Mouse (Mus musculus) heart, embryonic 16.5 days (tissue): ENCODE measurements around the gene Gm525. TPM values are rescaled to one million over a fixed set of nuclear protein-coding genes. Genes with fewer than 3 reads are reported as not detected.

Source experiments
- ATAC-seq: fragments of 200-750 bp; cut with Nextera tagmentation; replicated peaks from 2 replicates; pipeline ENCODE4 v1.8.0; 2017; ENCODE audit warnings: moderate number of reproducible peaks; ENCODE audit not compliant: insufficient read depth, low FRiP score; ENCODE audit errors: extremely low read depth
- H3K27ac ChIP-seq: fragments of 300-500 bp; sonication (generic); 2 replicates; pipeline ENCODE4 v1.5.1; 2014; ENCODE audit warnings: mild to moderate bottlenecking, low read length, control low read depth, moderate library complexity
- H3K27me3 ChIP-seq: fragments of 300-500 bp; sonication (generic); 2 replicates; pipeline ENCODE4 v1.6.1; 2014; ENCODE audit warnings: low read length, mixed read lengths; ENCODE audit not compliant: control insufficient read depth, insufficient read depth
- H3K36me3 ChIP-seq: fragments of 300-500 bp; sonication (generic); 2 replicates; pipeline ENCODE4 v1.6.1; 2014; ENCODE audit not compliant: control insufficient read depth, insufficient read depth
- H3K4me1 ChIP-seq: fragments of 300-500 bp; sonication (generic); 2 replicates; pipeline ENCODE4 v1.6.1; 2014; ENCODE audit warnings: low read length, mixed read lengths; ENCODE audit not compliant: control insufficient read depth, insufficient read depth
- H3K4me2 ChIP-seq: fragments of 300-500 bp; sonication (generic); 2 replicates; pipeline ENCODE4 v1.6.1; 2014; ENCODE audit warnings: low read depth, mild to moderate bottlenecking, control low read depth, low read length
- H3K4me3 ChIP-seq: fragments of 300-500 bp; sonication (generic); 2 replicates; pipeline ENCODE4 v1.5.1; 2014; ENCODE audit warnings: mild to moderate bottlenecking, control low read depth, low read length
- H3K9ac ChIP-seq: fragments of 300-500 bp; sonication (generic); 2 replicates; pipeline ENCODE4 v1.6.1; 2014; ENCODE audit warnings: low read length, control low read depth
- H3K9me3 ChIP-seq: fragments of 300-500 bp; sonication (generic); replicated peaks from 2 replicates; pipeline ENCODE4 v1.6.1; 2016; ENCODE audit warnings: low read length; ENCODE audit not compliant: control insufficient read depth
- WGBS: fragments of 180-500 bp; shearing (Covaris S2); extraction: QIAGEN DNeasy Blood & Tissue Kit; methylation state at CpG from one replicate; pipeline ENCODE4 v1.1.7; 2014; 5-methylcytosine and 5-hydroxymethylcytosine counted together
- polyA plus RNA-seq: library from polyadenylated mRNA; unstranded; fragments of >200 nt; fragmentation: Nextera tagmentation; extraction: Ambion mirVana; gene quantifications from 2 replicates; pipeline ENCODE4 v1.2.1, GENCODE M21; 2015

Gene Gm525
- polyA plus RNA-seq, 1 experiment from 2014 or later, result 9.1 TPM

- Histone ChIP-seq H3K9me3 (no peaks in the 10 kb centered on the region), H3K27ac (peak overlapping the region; percentile 24; the same call in 1 of the 2 replicates), H3K36me3 (peaks cover 4% of the 10 kb centered on the region; the same call in 1 of the 2 replicates), H3K9ac (peak overlapping the region; percentile 92), H3K4me1 (peaks cover 26% of the 10 kb centered on the region), H3K4me2 (peak overlapping the region; percentile 88), H3K27me3 (no peaks in the 10 kb centered on the region), H3K4me3 (peak overlapping the region; percentile 94)
- no peak for ATAC-seq
- 61% methylated on average over 11 of the region's 11 CpGs for WGBS
These were observed 14.9 kb upstream of the Gm525 start for GRCm38 (mm10) chr11:89058515-89059270.

GRCm38 (mm10) chr11:89059919-89060422 lies 13.7 kb upstream of the Gm525 start:
- peaks cover 26% of the 10 kb centered on the region for H3K4me1 ChIP-seq
- peak overlapping the region; percentile 94 for H3K4me3 ChIP-seq
- H3K9ac ChIP-seq, result peak overlapping the region; percentile 92
- H3K27me3 ChIP-seq, result no peaks in the 10 kb centered on the region
- under 1% methylated on average over 33 of the region's 33 CpGs for WGBS
- ATAC-seq, result peak; percentile 33
- no peaks in the 10 kb centered on the region for H3K36me3 ChIP-seq
- no peaks in the 10 kb centered on the region for H3K9me3 ChIP-seq
- H3K27ac ChIP-seq, result peak overlapping the region; percentile 74
- peak overlapping the region; percentile 88 for H3K4me2 ChIP-seq

GRCm38 (mm10) chr11:89060423-89061089 lies 13.1 kb upstream of the Gm525 start:
- Histone ChIP-seq H3K4me1 (peaks cover 26% of the 10 kb centered on the region), H3K27ac (peak overlapping the region; percentile 74), H3K4me2 (peak overlapping the region; percentile 88), H3K4me3 (peak overlapping the region; percentile 94), H3K36me3 (no peaks in the 10 kb centered on the region), H3K9me3 (no peaks in the 10 kb centered on the region), H3K27me3 (no peaks in the 10 kb centered on the region), H3K9ac (peak overlapping the region; percentile 92)
- under 1% methylated on average over 63 of the region's 63 CpGs for WGBS
- peak; percentile 91 for ATAC-seq

- Histone ChIP-seq H3K27ac (no peak overlapping the region), H3K36me3 (no peaks in the 10 kb centered on the region), H3K4me2 (no peak overlapping the region), H3K9me3 (no peaks in the 10 kb centered on the region), H3K9ac (no peak overlapping the region), H3K4me1 (peaks cover 20% of the 10 kb centered on the region), H3K27me3 (no peaks in the 10 kb centered on the region), H3K4me3 (no peak overlapping the region)
- 75% methylated on average over 7 of the region's 7 CpGs for WGBS
- ATAC-seq, result no peak
These were observed 12.3 kb upstream of the Gm525 start for GRCm38 (mm10) chr11:89061362-89061761.

- Histone ChIP-seq H3K4me2 (no peak overlapping the region), H3K4me3 (no peak overlapping the region), H3K9ac (no peak overlapping the region), H3K36me3 (no peaks in the 10 kb centered on the region), H3K27ac (no peak overlapping the region), H3K9me3 (no peaks in the 10 kb centered on the region), H3K27me3 (no peaks in the 10 kb centered on the region), H3K4me1 (peaks cover 19% of the 10 kb centered on the region)
- ATAC-seq, result no peak
- 71% methylated on average over 6 of the region's 6 CpGs for WGBS
These were observed 9.3 kb upstream of the Gm525 start for GRCm38 (mm10) chr11:89064312-89064711.

- 98% methylated on average over 3 of the region's 3 CpGs for WGBS
- H3K27me3 ChIP-seq, result no peaks in the 10 kb centered on the region
- H3K4me3 ChIP-seq, result no peak overlapping the region
- no peaks in the 10 kb centered on the region for H3K9me3 ChIP-seq
- H3K4me2 ChIP-seq, result no peak overlapping the region
- H3K27ac ChIP-seq, result no peak overlapping the region
- no peaks in the 10 kb centered on the region for H3K36me3 ChIP-seq
- no peak for ATAC-seq
- no peak overlapping the region for H3K9ac ChIP-seq
- H3K4me1 ChIP-seq, result peaks cover 17% of the 10 kb centered on the region
These were observed 8.3 kb upstream of the Gm525 start for GRCm38 (mm10) chr11:89065297-89065696.

GRCm38 (mm10) chr11:89066126-89066525 lies 7.5 kb upstream of the Gm525 start:
- Histone ChIP-seq H3K27ac (peak overlapping the region; percentile 51; the same call in 1 of the 2 replicates), H3K4me1 (peaks cover 17% of the 10 kb centered on the region), H3K27me3 (no peaks in the 10 kb centered on the region), H3K4me2 (0 out of 2 replicates have a peak overlapping the region, but pooled peaks have one; percentile 21), H3K4me3 (no peak overlapping the region; the same call in 1 of the 2 replicates), H3K9ac (no peak overlapping the region), H3K9me3 (no peaks in the 10 kb centered on the region), H3K36me3 (no peaks in the 10 kb centered on the region)
- WGBS, result 78% methylated on average over 6 of the region's 6 CpGs
- no peak for ATAC-seq

GRCm38 (mm10) chr11:89066750-89067149 lies 6.9 kb upstream of the Gm525 start, which contains the start of gene Dgke:
Dgke (minus strand) TSS chr11:89066850.
- Histone ChIP-seq H3K27me3 (no peaks in the 10 kb centered on the region), H3K4me2 (peak within 1 kb of the TSS; percentile 36; the same call in 1 of the 2 replicates), H3K4me1 (peaks cover 17% of the 10 kb centered on the region), H3K4me3 (peak within 1 kb of the TSS; percentile 29), H3K9ac (peak within 1 kb of the TSS; percentile 49), H3K27ac (peak within 1 kb of the TSS; percentile 59), H3K36me3 (no peaks in the 10 kb centered on the region), H3K9me3 (no peaks in the 10 kb centered on the region)
- WGBS, result 93% methylated on average over 1 of the region's 1 CpGs
- ATAC-seq, result no peak
